Mouse (Mus musculus) brain, embryonic 14.5 days (tissue): ENCODE data around the gene Sh2b2. TPM values are rescaled to one million over a fixed set of nuclear protein-coding genes. Genes with fewer than 3 reads are reported as not detected.

Experiments
- DNase-seq: peaks from one replicate; pipeline ENCODE4 v3.0.0-alpha.2; 2011; ENCODE audit warnings: low read depth
- CTCF ChIP-seq: fragments of 200-500 bp; IDR thresholded peaks from 2 replicates; pipeline ENCODE4 v1.5.1; 2012; ENCODE audit warnings: inconsistent platforms, mild to moderate bottlenecking, moderate library complexity, borderline replicate concordance; ENCODE audit not compliant: insufficient read depth, insufficient read length; ENCODE audit errors: extremely low read depth
- POLR2A ChIP-seq: fragments of 200-500 bp; IDR thresholded peaks from 2 replicates; pipeline ENCODE4 v1.6.1; 2012; ENCODE audit warnings: mild to moderate bottlenecking, inconsistent platforms, borderline replicate concordance; ENCODE audit not compliant: poor library complexity, insufficient read depth, insufficient read length, severe bottlenecking; ENCODE audit errors: extremely low read depth
- polyA plus RNA-seq: library from polyadenylated mRNA; depleted of rRNA; stranded (reverse); fragments of >200 nt; gene quantifications from 2 replicates; pipeline ENCODE4 v1.2.3, GENCODE M21; 2012

Sh2b2 gene
- polyA plus RNA-seq, 1 experiment, result 59.1 TPM

DNA sequence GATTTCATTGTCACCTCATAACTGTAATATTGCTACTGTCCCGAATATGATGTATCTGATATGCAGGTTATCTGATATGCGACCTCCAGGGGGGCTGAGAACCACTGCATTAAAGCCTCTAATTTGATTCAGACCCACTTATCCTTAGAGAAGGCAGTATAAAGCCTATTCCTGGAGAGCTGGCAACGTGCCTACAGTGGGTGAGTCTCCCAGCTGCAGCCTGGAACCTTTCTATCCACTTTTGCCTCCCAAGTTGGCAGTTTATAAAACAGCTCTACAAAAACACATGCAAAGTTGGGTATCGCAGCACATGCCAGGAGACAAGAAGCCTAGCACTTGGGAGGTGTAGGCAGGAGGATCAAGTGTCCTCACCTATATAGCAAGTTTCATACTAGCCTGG lies 17.0 kb upstream of the Sh2b2 start:
- DNase-seq, result peak; percentile 17
- TF ChIP-seq CTCF (no peak), POLR2A (no peak)

- TF ChIP-seq CTCF (peak; percentile 75; the same call in 1 of the 2 replicates), POLR2A (no peak)
- DNase-seq, result peak; percentile 76
These were observed 12.6 kb upstream of the Sh2b2 start for GRCm38 (mm10) chr5:136258919-136259318.

DNA sequence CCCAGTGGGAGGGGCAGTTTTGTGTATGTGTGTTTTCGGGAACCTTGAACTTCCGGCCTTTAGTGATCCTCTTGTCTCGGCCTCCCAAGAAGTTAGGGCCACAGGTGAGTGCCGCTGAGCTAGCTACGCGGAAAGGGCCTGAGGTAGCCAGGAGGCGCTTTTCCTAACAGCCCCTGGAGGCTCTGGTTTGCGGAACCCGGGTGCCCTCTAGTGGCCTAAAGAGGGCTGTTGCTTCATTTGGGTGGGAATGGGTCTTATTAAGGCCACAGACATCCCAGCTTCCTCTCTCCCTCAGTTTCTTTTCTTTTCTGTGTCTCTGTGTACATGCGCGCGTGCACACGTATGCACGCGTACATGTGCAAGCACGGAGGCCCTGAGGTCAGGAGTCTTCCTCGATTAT lies 6.5 kb upstream of the Sh2b2 start:
- peak; percentile 87 for DNase-seq
- TF ChIP-seq CTCF (peak; percentile 97), POLR2A (no peak)

DNA sequence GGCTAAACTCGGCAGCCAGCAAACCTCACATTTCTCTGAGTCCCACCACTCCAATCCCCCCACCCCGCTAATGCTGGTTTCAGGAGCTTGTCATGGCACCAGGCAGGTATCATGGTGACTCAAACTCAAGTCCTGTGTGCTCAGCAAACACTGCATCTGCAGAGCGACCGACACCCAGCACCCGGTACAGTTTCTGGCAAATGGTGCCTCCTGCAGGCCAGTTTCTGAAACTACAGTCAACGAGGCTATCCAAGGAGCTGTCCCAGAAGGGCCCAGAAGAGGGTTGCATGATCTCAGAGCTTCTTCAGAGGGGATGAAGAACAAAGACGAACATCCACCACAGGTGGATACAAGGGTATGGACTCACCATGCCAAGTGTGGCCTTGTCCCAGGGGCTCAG lies 4.6 kb upstream of the Sh2b2 start:
- TF ChIP-seq CTCF (peak; percentile 46; the same call in 1 of the 2 replicates), POLR2A (no peak)

DNA sequence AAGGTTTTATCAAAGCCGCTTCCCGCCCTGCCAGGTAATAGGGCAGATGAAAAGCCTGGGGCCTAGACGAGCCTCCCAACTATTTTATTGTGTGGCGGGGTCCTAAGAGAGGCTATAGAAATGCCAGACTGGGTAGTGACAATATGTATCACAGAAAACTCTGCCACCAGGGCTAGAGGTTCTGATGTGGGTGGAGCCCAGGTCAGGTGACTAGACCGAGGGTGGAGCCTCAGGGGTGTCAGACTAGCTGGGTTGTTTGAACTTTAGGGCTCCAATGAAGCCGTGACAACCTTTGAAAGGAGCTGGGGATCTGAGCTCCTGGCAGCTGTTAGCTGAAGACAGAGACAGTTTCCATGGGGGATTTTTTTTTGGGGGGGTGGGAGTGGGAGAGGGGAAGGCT lies 2.1 kb upstream of the Sh2b2 start:
- TF ChIP-seq POLR2A (no peak), CTCF (no peak)

More for the DNA sequence above, 4.6 kb upstream of the Sh2b2 start:
- no peak for DNase-seq

DNA sequence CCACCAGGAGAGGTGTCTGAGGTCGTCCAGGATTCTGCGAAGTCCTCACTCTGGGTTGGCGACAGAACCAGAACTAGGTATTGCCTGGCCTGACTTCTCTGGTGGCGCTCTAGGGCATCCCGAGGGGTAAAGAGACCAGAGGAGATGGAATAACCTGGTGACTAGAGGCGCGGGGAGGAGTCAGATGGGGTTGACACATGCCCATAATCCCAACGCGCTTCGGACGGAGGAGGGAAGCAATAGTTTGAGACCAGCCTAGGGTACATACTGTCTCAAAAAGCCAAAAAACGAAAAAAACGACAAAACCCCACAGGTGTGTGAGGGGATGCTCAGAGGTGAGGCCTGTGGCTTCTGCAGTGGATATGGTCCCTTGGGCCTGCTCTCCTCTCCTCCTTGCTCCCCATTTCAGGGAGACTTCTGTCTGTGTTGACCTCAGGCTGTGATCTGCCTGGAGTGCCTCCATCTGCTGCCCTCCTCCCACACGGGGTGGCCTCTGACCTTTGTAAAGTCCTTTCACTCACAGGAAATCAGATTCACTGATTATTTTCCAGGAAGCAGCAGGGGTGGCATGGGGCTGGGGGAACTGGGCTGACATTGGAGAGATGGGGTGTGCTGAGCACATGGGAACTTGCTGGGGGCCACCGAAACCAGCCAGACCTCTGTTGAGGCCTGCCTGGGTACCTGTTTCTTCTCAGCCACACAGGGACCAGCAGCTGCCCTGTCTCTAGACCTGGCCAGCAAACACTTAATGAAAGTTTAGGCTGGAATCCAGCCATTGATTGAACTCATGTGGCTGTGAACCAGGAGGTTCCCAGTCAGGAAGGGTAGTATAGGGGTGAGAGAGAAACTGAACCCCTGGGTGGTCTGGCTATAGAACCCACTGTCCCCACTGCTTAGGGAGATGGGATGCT lies 560 bp downstream of the Sh2b2 start:
- no peak for TF ChIP-seq CTCF
- no peak for TF ChIP-seq POLR2A
- no peak for DNase-seq

More for the DNA sequence above, 2.1 kb upstream of the Sh2b2 start:
- DNase-seq, result no peak

DNA sequence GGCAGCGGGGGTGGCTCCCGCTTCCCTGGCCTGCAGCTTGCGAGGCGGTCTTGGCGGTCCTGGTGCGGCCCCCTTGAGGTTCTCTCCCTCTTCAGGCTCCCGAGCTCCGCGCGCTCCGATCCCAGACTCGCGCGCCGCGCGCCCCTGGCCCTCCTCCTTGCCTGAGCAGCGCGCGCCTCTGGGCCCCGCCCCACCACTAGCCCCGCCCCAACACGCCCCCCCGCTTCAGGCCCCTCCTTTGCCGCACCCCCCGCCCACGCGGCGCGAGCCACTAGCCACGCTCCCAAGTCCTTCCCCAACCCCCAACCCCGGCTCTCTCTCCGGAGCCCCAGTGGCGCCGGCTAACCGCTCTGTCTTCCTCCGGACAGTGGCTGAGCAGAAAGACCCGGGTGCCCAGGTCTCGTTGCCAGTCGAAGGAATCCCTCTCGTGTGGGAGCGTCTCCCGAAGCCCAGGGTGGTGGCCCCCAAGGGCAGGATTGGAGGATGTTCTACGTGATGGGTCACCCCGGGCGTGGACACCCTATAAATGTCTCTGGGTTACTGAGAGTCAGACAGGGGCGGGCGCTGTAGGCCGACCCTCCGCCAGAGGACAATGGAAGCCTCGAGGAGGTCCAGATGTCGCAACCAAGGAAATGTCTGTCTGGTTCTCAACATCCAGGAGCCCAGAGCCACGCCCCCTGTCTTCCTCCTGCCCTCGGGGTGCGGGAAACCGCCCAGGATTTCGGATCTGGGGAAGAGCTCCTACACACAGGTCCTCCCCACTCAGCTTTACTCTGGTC lies 1.4 kb downstream of the Sh2b2 start:
- DNase-seq, result peak; percentile 96
- TF ChIP-seq CTCF (no peak), POLR2A (peak; percentile 85)

DNA sequence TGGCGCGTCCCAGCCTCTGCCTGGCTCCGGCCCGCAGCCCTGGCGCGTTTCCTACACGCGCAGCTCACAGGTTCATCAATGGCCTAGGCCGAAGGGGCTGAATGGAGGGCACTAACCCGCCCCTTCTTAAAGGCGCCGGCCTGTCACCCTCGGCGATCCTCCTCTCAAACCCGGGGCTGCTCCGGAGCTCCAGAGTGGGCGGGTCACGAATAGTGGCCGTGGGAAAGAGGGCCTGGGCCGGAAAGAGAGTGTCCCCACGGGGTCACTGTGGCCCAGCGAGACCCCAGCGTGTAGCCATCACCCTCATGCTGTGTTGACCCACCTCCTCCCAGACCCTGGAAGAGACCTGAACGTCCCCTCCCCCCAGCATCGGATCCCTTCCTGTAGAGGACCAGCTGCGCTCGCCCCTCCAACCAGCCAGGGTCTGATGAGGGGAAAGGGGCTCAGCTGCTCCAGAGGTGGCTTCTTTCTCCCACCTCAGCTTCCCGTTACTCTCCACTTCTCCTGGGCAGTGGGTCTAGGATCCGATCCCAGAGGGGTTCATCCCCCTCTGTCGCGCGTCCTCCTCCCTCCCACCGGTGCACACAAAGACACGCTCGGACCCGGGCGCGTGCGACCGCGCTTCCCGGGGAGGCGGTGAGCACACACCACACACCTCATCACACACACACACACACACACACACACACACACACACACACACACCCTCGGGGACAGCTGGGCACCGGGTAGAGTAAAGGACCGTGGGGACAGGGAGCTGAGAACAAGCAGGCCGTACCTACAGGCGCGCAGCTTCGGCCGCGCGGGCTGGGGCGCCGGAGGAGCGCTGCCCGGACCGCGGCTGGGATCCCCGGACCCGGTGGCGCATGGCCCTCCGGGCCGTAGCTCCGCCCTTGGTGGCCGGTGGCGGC lies 2.2 kb downstream of the Sh2b2 start:
- TF ChIP-seq POLR2A (no peak), CTCF (no peak)
- DNase-seq, result peak; percentile 61

DNA sequence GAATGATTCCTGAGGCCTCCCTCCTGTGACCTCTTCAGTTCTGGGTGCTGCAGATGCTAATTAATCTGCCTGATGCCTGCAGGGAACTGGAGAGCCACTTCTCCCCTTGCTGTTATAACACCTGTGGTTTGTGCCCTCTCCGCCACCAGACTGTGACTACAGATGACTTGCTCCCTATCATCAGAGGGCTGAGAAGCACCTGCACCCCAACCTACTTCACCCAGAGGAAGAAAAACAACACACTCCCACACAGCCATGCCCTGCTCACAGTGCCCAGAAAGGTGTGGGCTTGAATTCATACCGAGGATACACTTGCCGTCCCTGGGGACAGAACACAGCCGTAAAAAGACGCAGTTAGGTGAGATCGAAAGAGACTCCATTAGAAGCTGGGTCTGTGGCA lies 5.2 kb downstream of the Sh2b2 start:
- TF ChIP-seq POLR2A (no peak), CTCF (no peak)
- no peak for DNase-seq

DNA sequence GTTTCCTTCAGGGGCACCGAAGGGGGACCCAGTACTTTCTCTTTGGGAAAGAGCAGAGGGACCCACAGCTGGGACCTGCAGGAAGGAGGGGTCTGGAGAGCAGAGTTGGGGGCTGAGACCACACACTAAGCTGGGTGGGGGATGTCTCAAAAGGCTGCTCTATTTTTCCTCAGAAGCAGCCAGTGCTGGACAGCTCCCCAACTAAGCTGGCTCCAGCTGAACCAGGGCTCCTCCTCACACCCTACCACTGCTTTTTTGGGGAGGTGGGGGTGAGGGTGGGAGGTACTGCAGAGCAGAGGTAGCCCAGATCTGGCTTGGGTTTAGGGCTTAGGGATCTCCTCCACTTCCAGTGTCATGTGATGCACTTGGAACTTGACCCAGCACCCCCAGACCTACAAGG lies 6.0 kb downstream of the Sh2b2 start:
- TF ChIP-seq CTCF, result no peak
- no peak for TF ChIP-seq POLR2A
- DNase-seq, result no peak
